Mouse (Mus musculus) megakaryocyte, embryonic 14.5 days (primary cell): ENCODE measurements around the gene Mrgprg.

ENCODE experiments used
- FLI1 ChIP-seq: IDR thresholded peaks from 2 replicates; pipeline ENCODE4 v1.6.1; 2012; ENCODE audit warnings: low read length, inconsistent platforms, mixed read lengths
- GATA1 ChIP-seq: IDR thresholded peaks from 3 replicates; pipeline ENCODE4 v1.6.1; 2012; ENCODE audit warnings: mixed read lengths, low read length, inconsistent platforms, borderline replicate concordance

DNA sequence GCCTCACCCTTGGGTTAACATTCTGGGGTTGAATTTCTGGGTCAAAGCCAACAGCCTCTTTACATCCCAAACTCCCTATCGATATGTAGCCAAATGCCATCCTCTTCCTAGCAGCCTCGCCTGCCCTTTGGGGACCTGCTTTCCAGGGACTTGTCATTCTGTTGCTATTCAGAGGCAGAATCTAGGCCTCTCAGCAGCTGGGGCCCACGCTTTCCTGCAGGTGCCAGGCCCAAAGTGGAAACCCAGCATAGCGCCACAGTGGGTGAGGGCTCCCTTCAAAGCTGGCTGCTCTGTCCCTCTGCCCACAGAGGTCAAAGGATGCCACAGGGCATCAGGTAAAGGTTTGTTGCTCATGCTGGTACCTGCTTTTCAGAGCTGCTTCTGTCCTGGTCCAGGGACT is 33.0 kb downstream of the Mrgprg start:
- TF ChIP-seq GATA1 (no peak), FLI1 (no peak)
